Mouse (Mus musculus): ENCODE measurements at regions not wholly inside any gene's neighbourhood (a gene's known extent, or its start where the extent isn't known, plus 50 kb on each side); places are given as distances from the start of the nearest gene placed in this dataset.

- 54% methylated on average over 9 of the region's 9 CpGs for WGBS
- no peak overlapping the region for H3K4me3 ChIP-seq (ENCODE audit: insufficient read depth, low read depth, low read length)
- no peaks in the 10 kb centered on the region for H3K4me1 ChIP-seq (ENCODE audit: control insufficient read depth, insufficient read depth, low read length)
- TF ChIP-seq POLR2A (IDR thresholded peaks at IDR 0.05; ENCODE audit: insufficient read depth, low read depth, low read length) (no peak), CTCF (IDR thresholded peaks at IDR 0.05; ENCODE audit: insufficient read depth, low read depth, low read length) (no peak)
- no peak overlapping the region for H3K27ac ChIP-seq (ENCODE audit: insufficient read depth, low read depth, low read length)
These were observed 70.9 kb upstream of the Mrps22 start for GRCm38 (mm10) chr9:98672361-98672760.

GRCm38 (mm10) chr9:98668423-98669330, 67.2 kb upstream of the Mrps22 start:
- Histone ChIP-seq H3K4me1 (ENCODE audit: control insufficient read depth, insufficient read depth, low read length) (no peaks in the 10 kb centered on the region), H3K4me3 (ENCODE audit: insufficient read depth, low read depth, low read length) (no peak overlapping the region), H3K27ac (ENCODE audit: insufficient read depth, low read depth, low read length) (no peak overlapping the region)
- TF ChIP-seq POLR2A (IDR thresholded peaks at IDR 0.05; ENCODE audit: insufficient read depth, low read depth, low read length) (no peak), CTCF (IDR thresholded peaks at IDR 0.05; ENCODE audit: insufficient read depth, low read depth, low read length) (no peak)
- 44% methylated on average over 23 of the region's 23 CpGs for WGBS

- WGBS, result 96% methylated on average over 3 of the region's 3 CpGs
- Histone ChIP-seq H3K27ac (ENCODE audit: insufficient read depth, low read depth, low read length) (no peak overlapping the region), H3K4me3 (ENCODE audit: insufficient read depth, low read depth, low read length) (no peak overlapping the region), H3K4me1 (ENCODE audit: control insufficient read depth, insufficient read depth, low read length) (no peaks in the 10 kb centered on the region)
- TF ChIP-seq CTCF (IDR thresholded peaks at IDR 0.05; ENCODE audit: insufficient read depth, low read depth, low read length), result no peak
These were observed 65.6 kb upstream of the Mrps22 start for GRCm38 (mm10) chr9:98667072-98667471.

GRCm38 (mm10) chr9:98663011-98663410, 61.6 kb upstream of the Mrps22 start:
- no peak for TF ChIP-seq CTCF (IDR thresholded peaks at IDR 0.05; ENCODE audit: insufficient read depth, low read depth, low read length)
- no peak for TF ChIP-seq POLR2A (IDR thresholded peaks at IDR 0.05; ENCODE audit: insufficient read depth, low read depth, low read length)
- Histone ChIP-seq H3K4me1 (ENCODE audit: control insufficient read depth, insufficient read depth, low read length) (peaks cover 7% of the 10 kb centered on the region), H3K4me3 (ENCODE audit: insufficient read depth, low read depth, low read length) (no peak overlapping the region), H3K27ac (ENCODE audit: insufficient read depth, low read depth, low read length) (no peak overlapping the region)
- WGBS, result 72% methylated on average over 3 of the region's 3 CpGs

GRCm38 (mm10) chr9:98651681-98652080, 50.2 kb upstream of the Mrps22 start:
- 89% methylated on average over 2 of the region's 2 CpGs for WGBS
- TF ChIP-seq CTCF (IDR thresholded peaks at IDR 0.05; ENCODE audit: insufficient read depth, low read depth, low read length), result no peak
- no peak for TF ChIP-seq POLR2A (IDR thresholded peaks at IDR 0.05; ENCODE audit: insufficient read depth, low read depth, low read length)
- Histone ChIP-seq H3K27ac (ENCODE audit: insufficient read depth, low read depth, low read length) (no peak overlapping the region), H3K4me1 (ENCODE audit: control insufficient read depth, insufficient read depth, low read length) (no peaks in the 10 kb centered on the region), H3K4me3 (ENCODE audit: insufficient read depth, low read depth, low read length) (no peak overlapping the region)

All from olfactory bulb, adult 2 months (tissue).